Mouse (Mus musculus): ENCODE results near the gene Serpinb9g. TPM values are rescaled to one million over a fixed set of nuclear protein-coding genes. Genes with fewer than 3 reads are reported as not detected.
"Not testable (repeated sequence)": the region's sequence is repeated elsewhere in the genome, so short reads cannot be mapped to it uniquely, and the experiment has no call there.

Gene Serpinb9g
- not detected for total RNA-seq (2021)
- long read RNA-seq, experiment 1, result 0 reads
- long read RNA-seq, experiment 2, result 0 reads

DNA sequence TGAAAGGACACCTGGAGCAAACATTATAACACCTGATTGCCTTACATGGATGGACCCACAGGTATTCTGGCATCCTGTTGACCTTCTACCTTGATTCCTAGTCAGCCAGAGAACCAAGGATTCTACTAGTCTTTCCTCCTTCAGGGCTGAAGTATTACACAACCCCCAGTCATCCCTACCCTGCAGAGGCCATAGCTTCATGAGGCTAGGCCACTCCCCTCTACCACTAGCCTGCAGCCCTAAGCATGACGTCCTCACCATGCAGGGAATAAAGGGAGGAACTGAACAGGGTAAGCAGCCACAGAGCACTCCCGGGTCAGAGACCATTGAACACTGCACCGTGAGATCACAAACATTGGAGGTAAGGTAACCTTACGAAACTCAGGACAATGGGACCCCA, at the start of gene Serpinb9g:
TSS of gene Serpinb9g (plus strand) at position 301 of the 400 bp plus-strand sequence.
- DNase-seq, result not testable (repeated sequence)

GRCm38 (mm10) chr13:33483872-33484271, 718 bp upstream of the Serpinb9g start:
- DNase-seq, result not testable (repeated sequence)

- no peak for DNase-seq
Measured at GRCm38 (mm10) chr13:33524629-33525028, 40.0 kb downstream of the Serpinb9g start.

GRCm38 (mm10) chr13:33532814-33533213, 48.2 kb downstream of the Serpinb9g start:
- DNase-seq, result no peak

Other genes with a start within 250 kb of the Serpinb9g start
- not detected for gene Serpinb9e, start 235.2 kb upstream of the Serpinb9g start, total RNA-seq (2021)
- not detected for gene Serpinb9f, start 160.7 kb upstream of the Serpinb9g start, total RNA-seq (2021)
- gene Gm11397, start 89.0 kb upstream of the Serpinb9g start, total RNA-seq (2021), result not detected
- gene Serpinb6d, start 176.6 kb downstream of the Serpinb9g start, total RNA-seq (2021), result not detected

All from adrenal gland, postnatal 36 days (tissue).